Mouse (Mus musculus): Measurements from ENCODE around the gene Smco4. TPM values are rescaled to one million over a fixed set of nuclear protein-coding genes. Genes with fewer than 3 reads are reported as not detected.
"Not testable (repeated sequence)": the region's sequence is repeated elsewhere in the genome, so short reads cannot be mapped to it uniquely, and the experiment has no call there.

Gene Smco4
- polyA plus RNA-seq, 1 experiment from 2014 or later, result 0.32 TPM

GRCm38 (mm10) chr9:15495281-15495680 is 2.0 kb downstream of the Smco4 start:
- WGBS, result 98% methylated on average over 2 of the region's 2 CpGs

GRCm38 (mm10) chr9:15495921-15496577 is 2.8 kb downstream of the Smco4 start:
- no peak for ATAC-seq (ENCODE audit: low read depth)
- Histone ChIP-seq H3K4me2 (no peak overlapping the region), H3K27ac (replicated peaks) (no peak overlapping the region), H3K36me3 (no peaks in the 10 kb centered on the region), H3K9ac (no peak overlapping the region), H3K9me3 (no peaks in the 10 kb centered on the region), H3K4me3 (no peak overlapping the region), H3K4me1 (replicated peaks) (peaks cover 23% of the 10 kb centered on the region), H3K27me3 (peaks cover 4% of the 10 kb centered on the region)
- 37% methylated on average over 8 of the region's 8 CpGs for WGBS

More at GRCm38 (mm10) chr9:15495281-15495680, 2.0 kb downstream of the Smco4 start:
- not testable (repeated sequence) for H3K4me2 ChIP-seq; ATAC-seq (ENCODE audit: low read depth); H3K4me3 ChIP-seq; H3K27ac ChIP-seq (replicated peaks); H3K9ac ChIP-seq; H3K27me3 ChIP-seq; H3K9me3 ChIP-seq; H3K36me3 ChIP-seq
- H3K4me1 ChIP-seq (replicated peaks), result peaks cover 23% of the 10 kb centered on the region

DNA sequence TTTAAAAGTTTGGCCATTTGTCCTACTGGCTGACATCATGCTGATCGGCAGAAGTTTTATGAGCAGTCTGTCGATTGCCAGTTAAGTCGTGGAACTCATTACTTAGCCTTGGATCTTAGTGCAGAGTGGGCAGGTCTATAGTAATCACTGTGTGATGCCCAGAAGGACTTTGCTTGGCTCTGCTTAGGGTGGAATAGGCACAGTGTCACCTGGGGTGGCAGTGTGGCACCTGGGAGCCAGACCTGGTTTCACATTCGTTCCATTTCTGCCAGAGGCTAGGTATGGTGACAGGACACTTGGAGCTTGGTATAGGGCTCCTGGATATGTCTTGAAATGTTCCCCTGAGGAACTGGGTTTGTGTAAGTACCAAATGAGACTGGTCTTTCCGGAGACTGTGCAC is 6.8 kb downstream of the Smco4 start:
- Histone ChIP-seq H3K36me3 (no peaks in the 10 kb centered on the region), H3K9ac (no peak overlapping the region), H3K27me3 (no peaks in the 10 kb centered on the region), H3K4me1 (replicated peaks) (peaks cover 39% of the 10 kb centered on the region), H3K4me2 (no peak overlapping the region), H3K9me3 (no peaks in the 10 kb centered on the region), H3K4me3 (no peak overlapping the region), H3K27ac (replicated peaks) (no peak overlapping the region)
- ATAC-seq (ENCODE audit: low read depth), result no peak
- WGBS, result 77% methylated on average over 5 of the region's 5 CpGs

DNA sequence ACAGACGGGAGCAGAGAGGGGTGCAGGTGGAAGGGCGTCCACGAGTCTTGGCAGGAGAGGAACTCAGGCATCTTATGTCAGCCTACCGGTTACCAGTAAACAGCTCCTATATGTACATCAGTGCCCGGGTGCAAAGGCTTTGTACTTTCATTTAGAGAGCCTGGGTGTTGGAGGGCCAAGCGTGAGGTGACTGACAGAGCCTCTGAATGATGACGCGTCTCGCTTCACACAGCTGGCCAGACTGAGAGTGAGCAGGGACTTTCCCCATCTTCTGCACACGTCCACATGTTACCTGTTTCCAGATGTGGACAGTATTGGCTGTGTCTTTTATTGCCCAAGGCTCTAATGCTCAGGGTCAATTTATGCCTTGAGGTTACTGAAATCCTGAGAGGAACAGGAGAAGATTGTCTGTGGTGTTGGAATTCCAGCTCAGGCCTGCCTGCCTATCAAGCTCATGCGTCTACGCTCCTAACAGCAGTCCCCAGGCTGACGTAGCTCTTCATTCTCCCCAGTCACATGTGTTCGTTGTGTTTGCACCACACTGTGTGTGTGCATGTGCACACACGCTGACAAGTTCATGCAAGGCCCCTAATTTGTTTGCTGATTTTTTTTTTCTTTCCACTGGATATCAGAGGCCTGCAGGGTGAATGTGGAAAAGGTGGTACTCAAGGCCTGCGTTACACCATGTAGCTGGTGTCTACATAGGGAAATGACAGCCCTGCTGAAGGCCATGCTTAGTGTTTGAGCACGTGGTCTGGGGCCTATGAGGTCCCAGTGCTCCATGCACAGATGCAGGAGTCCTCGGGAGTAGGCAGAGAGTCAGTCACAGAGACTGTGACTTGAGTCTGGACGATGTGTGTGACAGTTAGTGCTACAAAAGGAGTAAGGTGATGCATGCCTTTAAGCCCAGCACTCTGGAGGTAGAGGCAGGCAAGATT is 8.4 kb downstream of the Smco4 start:
- 81% methylated on average over 19 of the region's 19 CpGs for WGBS
- ATAC-seq (ENCODE audit: low read depth), result no peak
- Histone ChIP-seq H3K4me3 (no peak overlapping the region), H3K9me3 (no peaks in the 10 kb centered on the region), H3K4me2 (no peak overlapping the region), H3K4me1 (replicated peaks) (peaks cover 27% of the 10 kb centered on the region), H3K27me3 (no peaks in the 10 kb centered on the region), H3K27ac (replicated peaks) (no peak overlapping the region), H3K9ac (no peak overlapping the region), H3K36me3 (no peaks in the 10 kb centered on the region)

GRCm38 (mm10) chr9:15502476-15502875 is 9.2 kb downstream of the Smco4 start:
- no peaks in the 10 kb centered on the region for H3K9me3 ChIP-seq
- no peak for ATAC-seq (ENCODE audit: low read depth)
- no peaks in the 10 kb centered on the region for H3K27me3 ChIP-seq
- H3K4me2 ChIP-seq, result no peak overlapping the region
- no peak overlapping the region for H3K9ac ChIP-seq
- no peak overlapping the region for H3K27ac ChIP-seq (replicated peaks)
- 50% methylated on average over 7 of the region's 7 CpGs for WGBS
- H3K36me3 ChIP-seq, result no peaks in the 10 kb centered on the region
- H3K4me3 ChIP-seq, result no peak overlapping the region
- H3K4me1 ChIP-seq (replicated peaks), result peaks cover 32% of the 10 kb centered on the region

DNA sequence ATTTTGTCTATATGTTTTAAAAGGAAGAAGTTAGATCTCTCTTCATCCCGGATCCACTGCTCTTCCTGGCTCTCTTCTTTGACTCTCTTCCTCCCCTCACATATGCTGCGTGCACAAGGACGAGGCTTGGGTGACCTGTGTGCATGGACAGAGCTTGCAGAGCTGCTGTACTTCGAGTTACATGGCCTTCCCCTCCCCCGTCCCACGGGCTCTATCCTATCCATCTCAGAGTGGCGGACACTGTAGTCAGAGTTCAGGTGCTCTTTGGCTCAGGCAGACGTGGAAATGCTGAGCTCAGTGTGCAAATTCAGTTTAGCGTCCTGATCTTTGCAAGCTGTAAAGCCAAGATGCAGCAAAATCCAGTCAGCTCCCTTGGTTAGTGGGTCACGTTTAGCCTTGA is 10.1 kb downstream of the Smco4 start:
- Histone ChIP-seq H3K4me1 (replicated peaks) (peaks cover 32% of the 10 kb centered on the region), H3K4me2 (no peak overlapping the region), H3K9me3 (no peaks in the 10 kb centered on the region), H3K4me3 (no peak overlapping the region), H3K36me3 (no peaks in the 10 kb centered on the region), H3K9ac (no peak overlapping the region), H3K27me3 (no peaks in the 10 kb centered on the region), H3K27ac (replicated peaks) (no peak overlapping the region)
- WGBS, result 73% methylated on average over 10 of the region's 10 CpGs
- no peak for ATAC-seq (ENCODE audit: low read depth)

- Histone ChIP-seq H3K27me3 (no peaks in the 10 kb centered on the region), H3K4me3 (no peak overlapping the region), H3K27ac (replicated peaks) (no peak overlapping the region), H3K9me3 (no peaks in the 10 kb centered on the region), H3K4me2 (no peak overlapping the region), H3K4me1 (replicated peaks) (peaks cover 32% of the 10 kb centered on the region), H3K9ac (no peak overlapping the region), H3K36me3 (no peaks in the 10 kb centered on the region)
- 62% methylated on average over 6 of the region's 6 CpGs for WGBS
- no peak for ATAC-seq (ENCODE audit: low read depth)
Observed at GRCm38 (mm10) chr9:15503827-15504226, 10.6 kb downstream of the Smco4 start.

DNA sequence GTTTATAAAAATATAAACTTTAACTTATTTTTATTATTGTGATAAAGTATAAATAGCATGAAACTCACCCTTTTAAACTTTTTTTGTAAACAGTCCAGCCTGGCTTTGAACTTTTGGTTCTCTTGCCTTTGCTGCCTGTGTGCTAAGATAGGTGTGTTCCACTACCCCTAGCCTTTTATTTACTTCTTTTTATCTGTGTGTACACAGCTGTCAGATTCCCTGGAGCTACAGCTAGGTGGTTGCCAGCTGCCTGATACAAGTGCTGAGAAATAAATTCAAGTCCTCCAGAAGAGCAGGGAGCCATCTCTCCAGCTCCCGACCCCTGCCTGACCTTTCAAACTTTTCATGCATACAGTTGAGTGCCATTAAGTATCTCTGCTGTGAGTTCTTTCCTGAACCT is 12.1 kb downstream of the Smco4 start:
- Histone ChIP-seq H3K9ac (no peak overlapping the region), H3K4me1 (replicated peaks) (peaks cover 44% of the 10 kb centered on the region), H3K9me3 (no peaks in the 10 kb centered on the region), H3K4me3 (no peak overlapping the region), H3K36me3 (no peaks in the 10 kb centered on the region), H3K4me2 (no peak overlapping the region), H3K27ac (replicated peaks) (no peak overlapping the region), H3K27me3 (no peaks in the 10 kb centered on the region)
- WGBS, result 57% methylated on average over 1 of the region's 1 CpGs
- no peak for ATAC-seq (ENCODE audit: low read depth)

DNA sequence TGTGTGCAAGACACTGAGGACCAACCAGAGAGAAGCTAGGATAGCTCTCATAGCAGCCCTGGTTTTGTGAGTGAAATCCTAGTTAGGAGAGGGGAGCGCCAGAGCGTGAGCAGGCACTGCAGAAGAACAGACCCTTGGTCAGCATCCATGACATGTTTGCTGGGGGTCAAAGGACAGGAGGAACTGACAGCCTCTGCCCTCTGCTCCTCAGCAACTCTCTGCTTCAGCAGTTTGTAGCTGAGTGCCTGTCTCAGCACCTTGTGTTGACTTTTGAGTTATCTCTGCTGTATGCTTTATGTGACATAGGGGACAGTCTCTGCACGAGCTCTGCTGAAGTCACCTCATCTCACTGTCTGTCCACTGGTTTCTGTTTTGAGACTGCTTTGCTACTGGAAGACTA is 13.6 kb downstream of the Smco4 start:
- Histone ChIP-seq H3K4me1 (replicated peaks) (peaks cover 52% of the 10 kb centered on the region), H3K27ac (replicated peaks) (no peak overlapping the region), H3K9me3 (no peaks in the 10 kb centered on the region), H3K27me3 (no peaks in the 10 kb centered on the region), H3K4me2 (no peak overlapping the region), H3K36me3 (no peaks in the 10 kb centered on the region), H3K9ac (no peak overlapping the region), H3K4me3 (no peak overlapping the region)
- ATAC-seq (ENCODE audit: low read depth), result no peak
- 83% methylated on average over 3 of the region's 3 CpGs for WGBS

GRCm38 (mm10) chr9:15507431-15507875 is 14.2 kb downstream of the Smco4 start:
- H3K27ac ChIP-seq (replicated peaks), result 0 out of 2 replicates have a peak overlapping the region, but pooled peaks have one; percentile 3
- WGBS, result 80% methylated on average over 4 of the region's 4 CpGs

DNA sequence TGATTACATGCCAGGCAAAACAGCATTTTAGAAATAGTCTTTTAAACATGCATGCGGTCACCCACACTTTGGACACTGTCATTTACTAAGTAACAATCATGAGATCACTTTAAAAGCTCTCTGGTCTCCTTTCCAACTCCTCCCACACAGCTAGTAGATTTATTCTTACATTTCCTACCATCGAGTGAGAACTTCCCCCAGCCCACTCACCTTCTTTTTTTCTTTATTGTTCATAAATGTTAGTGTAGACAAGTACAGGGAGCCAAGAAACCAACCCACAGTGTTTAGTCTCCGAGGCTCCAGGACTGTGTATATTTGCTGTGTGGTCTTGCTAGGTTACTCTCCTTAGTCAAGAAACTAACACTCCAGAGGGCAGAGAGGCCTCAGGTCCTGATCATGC is 16.1 kb downstream of the Smco4 start:
- Histone ChIP-seq H3K4me2 (no peak overlapping the region), H3K27ac (replicated peaks) (no peak overlapping the region), H3K4me3 (no peak overlapping the region), H3K9ac (no peak overlapping the region), H3K36me3 (no peaks in the 10 kb centered on the region), H3K4me1 (replicated peaks) (peaks cover 36% of the 10 kb centered on the region), H3K9me3 (no peaks in the 10 kb centered on the region), H3K27me3 (0 out of 2 replicates have a peak, but pooled peaks cover 8% of the 10 kb centered on the region)
- 82% methylated on average over 3 of the region's 3 CpGs for WGBS
- ATAC-seq (ENCODE audit: low read depth), result no peak

More at GRCm38 (mm10) chr9:15507431-15507875, 14.2 kb downstream of the Smco4 start:
- Histone ChIP-seq H3K4me2 (no peak overlapping the region), H3K4me1 (replicated peaks) (peaks cover 51% of the 10 kb centered on the region), H3K4me3 (no peak overlapping the region), H3K9ac (no peak overlapping the region), H3K36me3 (no peaks in the 10 kb centered on the region), H3K9me3 (no peaks in the 10 kb centered on the region), H3K27me3 (0 out of 2 replicates have a peak, but pooled peaks cover 3% of the 10 kb centered on the region)
- ATAC-seq (ENCODE audit: low read depth), result no peak

- Histone ChIP-seq H3K9me3 (no peaks in the 10 kb centered on the region), H3K27ac (replicated peaks) (peak overlapping the region; percentile 65), H3K4me3 (no peak overlapping the region), H3K36me3 (no peaks in the 10 kb centered on the region), H3K9ac (no peak overlapping the region), H3K27me3 (0 out of 2 replicates have a peak, but pooled peaks cover 10% of the 10 kb centered on the region), H3K4me1 (replicated peaks) (peaks cover 43% of the 10 kb centered on the region), H3K4me2 (no peak overlapping the region)
- peak; percentile 61; the same call in 1 of the 2 replicates for ATAC-seq (ENCODE audit: low read depth)
- WGBS, result 34% methylated on average over 3 of the region's 3 CpGs
Observed at GRCm38 (mm10) chr9:15510557-15511310, 17.5 kb downstream of the Smco4 start.
